Mouse (Mus musculus) hindbrain, embryonic 13.5 days (tissue): ENCODE data around the gene Nrxn1. TPM values are rescaled to one million over a fixed set of nuclear protein-coding genes. Genes with fewer than 3 reads are reported as not detected.
"Not testable (repeated sequence)": the region's sequence is repeated elsewhere in the genome, so short reads cannot be mapped to it uniquely, and the experiment has no call there.

Source experiments
- ATAC-seq: fragments of 200-750 bp; cut with Nextera tagmentation; 2 replicates; pipeline ENCODE4 v1.8.0; 2017; ENCODE audit warnings: moderate TSS enrichment; ENCODE audit not compliant: low FRiP score
- H3K27ac ChIP-seq: fragments of 300-500 bp; sonication (generic); 2 replicates; pipeline ENCODE4 v1.5.1; 2015; ENCODE audit warnings: inconsistent platforms, mild to moderate bottlenecking, moderate library complexity
- H3K27me3 ChIP-seq: fragments of 300-500 bp; sonication (generic); 2 replicates; pipeline ENCODE4 v1.6.1; 2015; ENCODE audit warnings: mild to moderate bottlenecking, inconsistent platforms
- H3K36me3 ChIP-seq: fragments of 300-500 bp; sonication (generic); 2 replicates; pipeline ENCODE4 v1.6.1; 2015; ENCODE audit warnings: mild to moderate bottlenecking, inconsistent platforms
- H3K4me1 ChIP-seq: fragments of 300-500 bp; sonication (generic); replicated peaks from 2 replicates; pipeline ENCODE4 v1.6.1; 2015; ENCODE audit warnings: inconsistent platforms
- H3K4me2 ChIP-seq: fragments of 300-500 bp; sonication (generic); 2 replicates; pipeline ENCODE4 v1.6.1; 2015; ENCODE audit warnings: inconsistent platforms, mild to moderate bottlenecking, moderate library complexity
- H3K4me3 ChIP-seq: fragments of 300-500 bp; sonication (generic); 2 replicates; pipeline ENCODE4 v1.5.1; 2015; ENCODE audit warnings: mild to moderate bottlenecking, inconsistent platforms
- H3K9ac ChIP-seq: fragments of 300-500 bp; sonication (generic); 2 replicates; pipeline ENCODE4 v1.6.1; 2015; ENCODE audit warnings: mild to moderate bottlenecking, inconsistent platforms
- H3K9me3 ChIP-seq: fragments of 300-500 bp; sonication (generic); 2 replicates; pipeline ENCODE4 v1.6.1; 2016; ENCODE audit warnings: inconsistent platforms
- WGBS: fragments of 180-500 bp; shearing (Covaris S2); methylation state at CpG from one replicate; pipeline ENCODE4 v1.1.7; 2015; 5-methylcytosine and 5-hydroxymethylcytosine counted together
- polyA plus RNA-seq: library from polyadenylated mRNA; unstranded; fragments of >200 nt; fragmentation: Nextera tagmentation; extraction: Ambion mirVana; gene quantifications from 2 replicates; pipeline ENCODE4 v1.2.1, GENCODE M21; 2015

Nrxn1 gene
- polyA plus RNA-seq, 1 experiment from 2014 or later = 143 TPM

DNA sequence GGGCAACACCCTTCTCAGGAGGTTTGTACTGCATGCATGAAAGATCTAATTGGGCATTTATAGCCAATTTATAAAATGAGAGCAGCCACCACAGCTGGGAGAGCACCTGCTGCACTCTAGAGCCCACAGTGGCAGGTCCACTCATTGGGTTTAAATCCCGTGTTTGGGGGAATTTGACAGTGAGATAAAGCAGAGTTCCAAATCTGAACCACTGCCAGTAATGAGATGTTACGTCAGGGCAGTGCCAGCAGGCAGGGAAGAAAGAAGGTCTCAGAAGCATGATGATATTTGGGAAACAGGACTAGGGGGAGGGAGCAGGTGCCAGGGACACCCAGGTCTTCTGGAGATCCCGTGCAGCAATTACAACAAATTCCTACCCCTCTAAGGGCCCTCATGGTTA is 509.7 kb downstream of the Nrxn1 start:
- 50% methylated on average over 3 of the region's 3 CpGs for WGBS
- Histone ChIP-seq H3K36me3 (peaks cover 8% of the 10 kb centered on the region), H3K4me3 (no peak overlapping the region), H3K9ac (no peak overlapping the region), H3K9me3 (no peaks in the 10 kb centered on the region), H3K27ac (peak overlapping the region; percentile 63), H3K27me3 (no peaks in the 10 kb centered on the region), H3K4me1 (peaks cover 15% of the 10 kb centered on the region), H3K4me2 (no peak overlapping the region)
- no peak for ATAC-seq

DNA sequence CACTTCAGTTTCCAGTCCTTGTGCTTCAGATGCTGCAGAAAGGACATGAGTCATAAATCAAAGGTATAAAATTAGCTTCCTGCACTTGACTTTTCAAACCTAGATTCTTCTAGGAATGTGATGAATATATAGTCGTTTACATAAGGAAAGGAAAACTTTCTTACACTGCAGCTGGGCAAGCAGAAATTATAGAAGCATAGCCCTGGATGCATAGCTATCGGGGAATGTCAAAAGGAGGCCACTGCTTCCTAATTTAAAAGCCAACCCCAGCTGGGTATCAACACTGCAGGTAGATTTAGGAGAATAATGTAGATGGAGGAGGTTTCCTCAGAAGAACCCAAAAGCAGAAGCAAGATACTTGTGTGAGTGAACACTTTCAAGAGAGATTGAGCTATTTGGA is 523.0 kb downstream of the Nrxn1 start:
- Histone ChIP-seq H3K9ac (no peak overlapping the region), H3K36me3 (peaks cover 4% of the 10 kb centered on the region; the same call in 1 of the 2 replicates), H3K4me2 (no peak overlapping the region), H3K27me3 (no peaks in the 10 kb centered on the region), H3K27ac (no peak overlapping the region), H3K4me3 (no peak overlapping the region), H3K9me3 (no peaks in the 10 kb centered on the region), H3K4me1 (no peaks in the 10 kb centered on the region)
- WGBS = 84% methylated on average over 2 of the region's 2 CpGs
- ATAC-seq = no peak

DNA sequence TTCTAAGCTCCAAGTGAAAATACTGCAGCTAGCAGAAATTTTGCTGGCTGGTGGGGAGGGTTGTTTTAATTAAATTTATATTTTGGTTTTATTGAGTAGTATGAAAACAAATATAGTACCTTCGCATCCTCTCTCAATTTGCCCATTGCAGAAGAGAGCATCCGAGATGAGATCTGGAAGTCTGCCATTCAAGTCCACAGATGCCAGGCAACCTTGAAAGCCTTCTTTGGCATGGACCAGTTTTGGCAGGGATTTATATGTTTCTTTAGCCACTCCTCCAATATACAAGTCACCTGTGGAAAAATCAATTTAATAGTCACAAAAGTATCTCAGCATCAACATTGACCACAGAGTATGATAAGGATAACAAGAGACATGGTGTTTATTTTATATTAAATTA is 527.7 kb downstream of the Nrxn1 start:
- ATAC-seq = no peak
- Histone ChIP-seq H3K9me3 (no peaks in the 10 kb centered on the region), H3K9ac (no peak overlapping the region), H3K4me1 (no peaks in the 10 kb centered on the region), H3K36me3 (peaks cover 4% of the 10 kb centered on the region; the same call in 1 of the 2 replicates), H3K27me3 (no peaks in the 10 kb centered on the region), H3K4me3 (no peak overlapping the region), H3K4me2 (no peak overlapping the region), H3K27ac (no peak overlapping the region)
- 85% methylated on average over 2 of the region's 2 CpGs for WGBS

DNA sequence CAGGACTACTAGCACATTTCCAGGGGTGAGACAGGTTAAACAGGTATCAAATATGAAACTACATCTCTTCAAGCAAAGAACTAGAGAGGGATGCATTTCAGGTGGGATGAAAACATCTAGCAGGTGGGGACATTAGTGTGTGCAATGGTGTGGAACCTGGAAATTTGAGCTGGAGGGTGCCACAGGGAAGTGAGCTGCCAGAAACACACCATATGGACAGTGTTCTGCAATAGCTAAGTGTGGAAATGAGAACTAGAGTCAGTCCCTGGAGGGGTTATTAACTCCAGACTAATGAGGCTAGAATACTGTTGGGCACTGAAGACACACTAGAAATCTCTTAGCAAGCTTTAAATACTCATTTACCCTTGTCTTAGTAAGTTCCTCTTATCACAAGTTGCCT is 536.5 kb downstream of the Nrxn1 start:
- H3K27ac ChIP-seq = no peak overlapping the region
- H3K4me1 ChIP-seq = no peaks in the 10 kb centered on the region
- H3K9ac ChIP-seq = no peak overlapping the region
- H3K36me3 ChIP-seq = peaks cover 5% of the 10 kb centered on the region; the same call in 1 of the 2 replicates
- no peaks in the 10 kb centered on the region for H3K9me3 ChIP-seq
- ATAC-seq = peak; percentile 69; the same call in 1 of the 2 replicates
- no peak overlapping the region for H3K4me3 ChIP-seq
- no peak overlapping the region for H3K4me2 ChIP-seq
- H3K27me3 ChIP-seq = no peaks in the 10 kb centered on the region

DNA sequence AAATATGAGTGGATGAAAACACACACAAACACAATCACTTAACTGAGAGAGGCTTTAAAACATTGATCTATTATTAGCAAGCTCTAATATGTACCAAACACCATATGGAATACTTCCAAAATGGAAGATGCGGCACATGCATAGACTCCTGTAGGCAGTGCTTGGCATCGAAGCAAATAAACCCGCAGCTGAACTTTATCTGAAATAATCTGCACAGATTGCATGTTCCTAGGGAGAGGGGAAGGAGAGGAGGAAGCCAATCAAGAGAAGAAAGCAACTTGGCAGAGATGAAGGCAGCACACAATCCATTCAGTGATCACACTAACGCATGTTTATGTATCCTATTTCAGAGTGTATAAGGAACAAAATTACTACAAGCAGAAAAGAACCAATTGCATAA is 542.5 kb downstream of the Nrxn1 start:
- Histone ChIP-seq H3K36me3 (peaks cover 5% of the 10 kb centered on the region; the same call in 1 of the 2 replicates), H3K4me1 (0 out of 2 replicates have a peak, but pooled peaks cover 5% of the 10 kb centered on the region), H3K27me3 (no peaks in the 10 kb centered on the region), H3K9ac (no peak overlapping the region), H3K27ac (no peak overlapping the region), H3K9me3 (no peaks in the 10 kb centered on the region), H3K4me2 (no peak overlapping the region), H3K4me3 (no peak overlapping the region)
- WGBS = 89% methylated on average over 4 of the region's 4 CpGs
- ATAC-seq = no peak

DNA sequence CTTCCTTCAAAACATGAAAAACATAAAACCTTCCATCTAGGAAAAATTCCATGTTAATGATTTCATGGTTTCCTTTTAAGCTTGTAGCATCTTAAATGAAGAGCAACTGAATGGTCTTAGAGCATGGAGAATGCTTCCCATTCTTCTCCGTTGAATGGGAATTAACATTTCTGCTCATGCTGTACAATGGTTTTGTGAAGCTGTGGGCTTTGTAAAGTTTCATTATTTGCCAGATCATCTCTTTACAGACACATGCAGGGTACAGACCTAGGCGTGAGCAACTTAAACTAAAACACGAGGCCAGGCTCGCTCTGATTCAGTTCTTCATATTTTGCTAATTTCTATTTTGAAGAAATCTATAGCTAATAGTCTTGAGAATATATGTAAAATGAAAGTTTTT is 546.1 kb downstream of the Nrxn1 start:
- H3K36me3 ChIP-seq = no peaks in the 10 kb centered on the region
- 29% methylated on average over 4 of the region's 4 CpGs for WGBS
- H3K9ac ChIP-seq = no peak overlapping the region
- H3K4me2 ChIP-seq = no peak overlapping the region
- no peak overlapping the region for H3K27ac ChIP-seq
- H3K27me3 ChIP-seq = no peaks in the 10 kb centered on the region
- no peaks in the 10 kb centered on the region for H3K9me3 ChIP-seq
- peaks cover 17% of the 10 kb centered on the region for H3K4me1 ChIP-seq
- ATAC-seq = no peak
- H3K4me3 ChIP-seq = no peak overlapping the region

DNA sequence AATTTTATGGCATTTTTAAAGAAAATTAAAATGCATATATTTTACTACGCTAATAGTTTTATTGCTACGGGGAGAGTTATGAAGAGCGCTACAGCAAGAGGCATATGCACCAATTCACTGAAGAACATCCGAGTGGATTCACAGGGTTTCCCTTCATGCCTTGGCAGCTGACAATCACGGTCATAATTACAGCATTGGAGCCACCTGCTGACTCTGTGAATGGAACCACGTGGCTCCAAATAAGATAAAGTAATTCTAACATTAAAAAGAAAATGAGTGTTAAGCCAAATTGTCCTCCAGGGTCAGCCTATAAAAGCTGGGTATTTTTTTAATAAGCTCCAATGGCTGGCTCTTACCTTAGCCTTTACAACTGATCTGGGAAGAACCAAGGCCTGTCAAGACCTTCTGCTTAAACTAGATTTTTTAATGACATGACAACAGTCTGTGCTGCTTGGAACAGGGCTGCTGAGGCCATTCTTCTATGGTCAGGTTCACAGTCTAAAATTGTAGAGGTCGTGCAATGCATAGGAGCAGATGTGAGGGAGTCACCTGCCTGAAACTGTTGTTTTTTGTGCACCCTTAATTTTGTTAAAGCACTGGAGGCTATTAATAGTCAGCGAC is 548.1 kb downstream of the Nrxn1 start:
- no peak overlapping the region for H3K4me3 ChIP-seq
- H3K4me2 ChIP-seq = no peak overlapping the region
- ATAC-seq = 0 out of 2 replicates have a peak, but pooled peaks have one; percentile 52
- H3K9me3 ChIP-seq = no peaks in the 10 kb centered on the region
- peak overlapping the region; percentile 49 for H3K27ac ChIP-seq
- no peak overlapping the region for H3K9ac ChIP-seq
- 61% methylated on average over 8 of the region's 8 CpGs for WGBS
- no peaks in the 10 kb centered on the region for H3K27me3 ChIP-seq
- no peaks in the 10 kb centered on the region for H3K36me3 ChIP-seq
- peaks cover 17% of the 10 kb centered on the region for H3K4me1 ChIP-seq

DNA sequence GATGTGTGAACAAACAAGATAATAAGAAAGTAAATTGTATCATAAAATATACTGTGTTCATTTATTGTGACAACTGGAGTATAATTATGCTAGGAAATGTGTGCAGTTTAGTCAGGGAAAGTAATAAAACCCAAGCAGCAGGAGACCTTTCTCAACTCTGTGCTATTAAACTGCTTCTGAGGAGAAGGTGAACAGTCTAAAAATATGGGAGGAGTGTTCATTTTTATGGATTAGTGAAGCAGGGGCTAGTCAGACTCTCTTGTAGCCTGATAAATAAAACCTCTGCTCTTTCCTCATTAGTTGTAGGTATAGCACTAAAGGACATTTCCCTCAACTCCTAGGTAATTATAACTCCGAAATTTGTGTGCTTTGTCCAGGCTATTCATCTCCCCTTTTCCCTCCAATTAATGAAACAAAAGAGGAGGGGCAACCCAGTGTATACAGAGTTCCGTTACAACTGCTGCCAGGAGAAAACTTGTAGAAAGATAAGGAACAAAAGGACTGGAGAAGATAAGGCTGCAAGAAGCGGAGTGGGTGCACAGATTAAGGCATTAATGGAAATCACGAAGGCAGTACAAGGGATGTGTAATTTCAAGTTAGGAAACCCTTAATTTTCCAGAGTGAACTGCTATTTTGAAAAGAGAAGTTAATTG is 548.8 kb downstream of the Nrxn1 start:
- 40% methylated on average over 4 of the region's 4 CpGs for WGBS
- no peak overlapping the region for H3K4me3 ChIP-seq
- no peaks in the 10 kb centered on the region for H3K36me3 ChIP-seq
- H3K27me3 ChIP-seq = no peaks in the 10 kb centered on the region
- H3K9me3 ChIP-seq = no peaks in the 10 kb centered on the region
- 0 out of 2 replicates have a peak overlapping the region, but pooled peaks have one; percentile 10 for H3K27ac ChIP-seq
- H3K4me1 ChIP-seq = peaks cover 17% of the 10 kb centered on the region
- H3K4me2 ChIP-seq = no peak overlapping the region
- ATAC-seq = 0 out of 2 replicates have a peak, but pooled peaks have one; percentile 32
- no peak overlapping the region for H3K9ac ChIP-seq

DNA sequence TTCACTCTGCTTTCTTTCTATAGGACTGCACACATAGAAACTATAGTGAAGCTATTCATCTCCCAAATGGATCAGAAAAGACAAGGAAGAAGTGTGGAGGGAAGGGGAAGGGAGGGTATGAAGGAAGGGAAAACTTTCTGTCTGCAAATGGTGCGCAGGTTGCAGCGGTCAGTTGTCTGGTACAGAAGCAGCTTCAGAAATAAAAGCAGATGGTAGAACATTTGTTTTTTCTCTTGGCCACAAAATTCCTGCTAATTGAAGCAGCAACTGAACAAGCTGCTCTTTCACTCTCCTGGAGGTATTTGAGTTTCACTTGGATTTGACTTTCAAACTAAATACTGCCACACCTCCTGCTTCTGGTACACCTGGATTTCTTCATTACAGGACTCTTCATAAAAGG is 561.4 kb downstream of the Nrxn1 start:
- Histone ChIP-seq H3K27me3 (no peaks in the 10 kb centered on the region), H3K4me3 (no peak overlapping the region), H3K4me1 (no peaks in the 10 kb centered on the region), H3K9ac (no peak overlapping the region), H3K27ac (no peak overlapping the region), H3K4me2 (no peak overlapping the region), H3K36me3 (no peaks in the 10 kb centered on the region), H3K9me3 (no peaks in the 10 kb centered on the region)
- no peak for ATAC-seq
- 96% methylated on average over 2 of the region's 2 CpGs for WGBS

DNA sequence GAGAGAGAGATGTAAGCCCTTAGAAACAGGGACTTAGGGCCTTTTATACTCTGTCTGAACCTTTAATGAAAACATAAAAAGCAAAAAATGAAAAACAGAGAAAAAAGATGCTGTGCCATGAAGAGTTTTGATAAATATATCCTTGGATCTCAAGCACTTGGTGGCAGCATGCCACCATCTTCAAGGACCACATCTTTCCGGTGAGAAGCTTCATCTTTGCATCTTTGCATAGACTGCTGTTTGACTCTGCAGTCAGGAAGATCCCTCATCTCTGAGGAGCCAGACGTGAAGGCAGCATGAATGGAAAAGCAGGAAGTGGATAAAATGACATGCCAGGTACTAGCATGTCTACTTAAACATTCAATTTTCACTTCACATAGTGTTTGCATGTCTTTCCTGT is 586.8 kb downstream of the Nrxn1 start:
- no peak overlapping the region for H3K27ac ChIP-seq
- H3K4me3 ChIP-seq = no peak overlapping the region
- H3K36me3 ChIP-seq = no peaks in the 10 kb centered on the region
- WGBS = 69% methylated on average over 2 of the region's 2 CpGs
- no peaks in the 10 kb centered on the region for H3K27me3 ChIP-seq
- H3K4me1 ChIP-seq = no peaks in the 10 kb centered on the region
- no peak overlapping the region for H3K4me2 ChIP-seq
- H3K9me3 ChIP-seq = no peaks in the 10 kb centered on the region
- no peak overlapping the region for H3K9ac ChIP-seq
- ATAC-seq = no peak

DNA sequence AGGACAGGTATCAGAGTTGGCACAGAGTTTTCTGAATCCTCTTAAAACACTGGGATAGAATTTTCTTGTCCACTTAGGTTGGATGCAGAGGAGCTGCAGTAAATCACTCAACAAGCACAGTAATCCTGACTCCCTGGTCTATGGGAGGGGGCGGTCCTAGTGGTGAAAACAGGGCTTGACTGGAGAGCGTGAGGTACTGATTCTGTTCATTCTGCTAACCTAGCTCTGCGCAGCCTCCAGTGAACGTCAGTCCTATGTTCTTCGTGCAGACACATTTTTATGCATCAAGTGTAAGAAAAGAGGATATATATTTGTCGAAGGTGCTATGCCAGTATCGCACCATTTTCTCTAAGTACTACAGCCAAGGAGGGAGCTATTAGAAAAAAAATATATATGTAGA is 588.9 kb downstream of the Nrxn1 start:
- not testable (repeated sequence) for H3K27me3 ChIP-seq, H3K4me3 ChIP-seq, H3K4me2 ChIP-seq, H3K9me3 ChIP-seq, ATAC-seq, H3K9ac ChIP-seq, H3K4me1 ChIP-seq, H3K36me3 ChIP-seq, H3K27ac ChIP-seq
- WGBS = 74% methylated on average over 7 of the region's 7 CpGs

DNA sequence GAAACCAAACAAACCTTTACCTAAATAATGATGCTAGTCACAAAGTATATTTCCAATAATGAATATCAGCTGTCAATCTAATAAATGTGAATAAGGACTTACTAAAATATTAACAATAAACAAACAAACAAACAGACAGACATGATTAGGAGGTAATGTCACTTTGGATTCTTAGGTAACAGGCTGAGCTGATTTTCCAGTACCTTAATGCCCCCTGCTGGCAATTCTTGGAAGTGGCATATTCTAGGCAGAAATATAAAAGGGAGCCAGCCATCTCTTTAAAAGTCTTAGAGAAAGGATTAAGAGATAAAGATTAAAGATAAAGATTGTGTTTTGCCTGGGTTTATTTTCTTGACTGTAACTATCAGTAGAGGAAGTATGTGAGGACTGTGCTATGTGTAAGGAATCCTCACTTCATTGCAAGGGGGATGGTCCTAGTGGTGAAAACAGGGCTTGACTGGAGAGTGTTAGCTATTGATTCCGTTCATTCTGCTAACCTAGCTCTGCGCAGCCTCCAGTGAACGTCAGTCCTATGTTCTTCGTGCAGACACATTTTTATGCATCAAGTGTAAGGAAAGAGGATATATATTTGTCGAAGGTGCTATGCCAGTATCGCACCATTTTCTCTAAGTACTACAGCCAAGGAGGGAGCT is 591.7 kb downstream of the Nrxn1 start:
- no peak overlapping the region for H3K27ac ChIP-seq
- peak; percentile 75 for ATAC-seq
- H3K4me2 ChIP-seq = no peak overlapping the region
- H3K9me3 ChIP-seq = no peaks in the 10 kb centered on the region
- H3K9ac ChIP-seq = no peak overlapping the region
- no peaks in the 10 kb centered on the region for H3K36me3 ChIP-seq
- no peaks in the 10 kb centered on the region for H3K4me1 ChIP-seq
- H3K27me3 ChIP-seq = no peaks in the 10 kb centered on the region
- 48% methylated on average over 6 of the region's 6 CpGs for WGBS
- no peak overlapping the region for H3K4me3 ChIP-seq
